In the genomic region with DNA sequence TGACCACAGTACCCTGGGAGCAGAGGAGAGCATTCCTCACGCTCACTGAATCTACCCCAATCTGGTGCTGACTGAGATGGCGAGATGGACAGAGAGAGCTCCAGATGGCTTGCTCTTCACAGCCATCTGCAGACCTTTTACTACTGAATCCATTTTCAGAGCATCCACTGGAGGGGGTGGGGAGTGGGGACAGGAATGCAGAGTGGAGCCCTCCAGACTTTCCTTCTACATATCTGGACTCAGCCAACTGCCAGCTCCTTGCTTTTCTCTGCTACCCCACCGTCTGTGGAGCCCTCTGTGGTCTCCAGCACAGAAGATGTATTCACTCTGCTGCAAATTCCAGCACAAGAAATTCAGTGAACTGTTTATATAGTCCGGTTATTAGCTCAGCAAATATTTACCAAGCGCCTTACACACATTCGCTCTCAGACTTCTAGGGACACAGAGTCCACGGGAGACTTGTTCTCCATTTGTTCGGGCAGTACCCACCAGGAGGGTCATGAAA, we compare ENCODE assay signal across 11 mouse cellular contexts. TPM values are rescaled to one million over a fixed set of nuclear protein-coding genes. Genes with fewer than 3 reads are reported as not detected.
DNase-seq lines count a peak whose midpoint lies in the region; ATAC-seq and TF ChIP-seq lines count a peak whose summit lies in the region.
"Had no signal": no experiment of that assay in that cellular context is flagged by ENCODE, and none has a peak within 500 bp of the region (broad histone marks: within the 10 kb centered on the region; RNA-seq: fewer than 3 reads in every experiment).

No protein-coding gene starts in this region.

- H3K9ac ChIP-seq in forebrain, embryonic 14.5 days (ENCODE audit: low read length): no peak overlapping the region
- H3K9ac ChIP-seq in lung, embryonic 15.5 days: no peak overlapping the region
- H3K9ac ChIP-seq in forebrain, postnatal 0 days: no peak overlapping the region
- no peak overlapping the region for H3K9ac ChIP-seq in stomach, embryonic 15.5 days
- H3K9ac ChIP-seq: midbrain, embryonic 15.5 days had no signal

- peaks cover 61% of the 10 kb centered on the region for H3K36me3 ChIP-seq in forebrain, embryonic 10.5 days (replicated peaks)
- H3K36me3 ChIP-seq in forebrain, embryonic 14.5 days (ENCODE audit: control insufficient read depth, insufficient read depth, low read length): peaks cover 28% of the 10 kb centered on the region
- H3K36me3 ChIP-seq in lung, embryonic 15.5 days: peaks cover 36% of the 10 kb centered on the region
- peaks cover 18% of the 10 kb centered on the region; the same call in 1 of the 2 replicates for H3K36me3 ChIP-seq in forebrain, postnatal 0 days (ENCODE audit: insufficient read depth)
- peaks cover 13% of the 10 kb centered on the region; the same call in 1 of the 2 replicates for H3K36me3 ChIP-seq in stomach, embryonic 15.5 days
- H3K36me3 ChIP-seq: midbrain, embryonic 15.5 days had no signal

- peak overlapping the region; percentile 35; the same call in 1 of the 2 replicates for H3K27ac ChIP-seq in forebrain, embryonic 10.5 days
- no peak overlapping the region for H3K27ac ChIP-seq in forebrain, embryonic 14.5 days (ENCODE audit: low read depth, low read length)
- H3K27ac ChIP-seq in lung, embryonic 15.5 days: peak overlapping the region; percentile 93
- no peak overlapping the region for H3K27ac ChIP-seq in forebrain, postnatal 0 days (ENCODE audit: low read depth, low read length)
- peak overlapping the region; percentile 76 for H3K27ac ChIP-seq in stomach, embryonic 15.5 days
- H3K27ac ChIP-seq: midbrain, embryonic 15.5 days had no signal

- H3K9me3 ChIP-seq in forebrain, embryonic 10.5 days: no peaks in the 10 kb centered on the region
- H3K9me3 ChIP-seq in forebrain, embryonic 14.5 days (replicated peaks; ENCODE audit: control insufficient read depth, low read length): no peaks in the 10 kb centered on the region
- H3K9me3 ChIP-seq in lung, embryonic 15.5 days: no peaks in the 10 kb centered on the region
- no peaks in the 10 kb centered on the region for H3K9me3 ChIP-seq in forebrain, postnatal 0 days (ENCODE audit: low read length)
- H3K9me3 ChIP-seq in stomach, embryonic 15.5 days: no peaks in the 10 kb centered on the region
- H3K9me3 ChIP-seq: midbrain, embryonic 15.5 days had no signal

- 0 out of 2 replicates have a peak, but pooled peaks cover 4% of the 10 kb centered on the region for H3K4me1 ChIP-seq in forebrain, embryonic 10.5 days
- no peaks in the 10 kb centered on the region for H3K4me1 ChIP-seq in forebrain, embryonic 14.5 days (ENCODE audit: control insufficient read depth, insufficient read depth, low read length)
- peaks cover 21% of the 10 kb centered on the region for H3K4me1 ChIP-seq in lung, embryonic 15.5 days
- no peaks in the 10 kb centered on the region for H3K4me1 ChIP-seq in lung, adult 2 months (ENCODE audit: control insufficient read depth, insufficient read depth, low read length)
- no peaks in the 10 kb centered on the region for H3K4me1 ChIP-seq in forebrain, postnatal 0 days (ENCODE audit: insufficient read depth)
- H3K4me1 ChIP-seq in stomach, embryonic 15.5 days: peaks cover 12% of the 10 kb centered on the region
- H3K4me1 ChIP-seq: midbrain, embryonic 15.5 days had no signal

- no peaks in the 10 kb centered on the region for H3K27me3 ChIP-seq in forebrain, embryonic 10.5 days (ENCODE audit: poor library complexity, severe bottlenecking)
- H3K27me3 ChIP-seq in forebrain, embryonic 14.5 days (replicated peaks; ENCODE audit: control insufficient read depth, insufficient read depth, low read length): no peaks in the 10 kb centered on the region
- no peaks in the 10 kb centered on the region for H3K27me3 ChIP-seq in lung, embryonic 15.5 days
- no peaks in the 10 kb centered on the region for H3K27me3 ChIP-seq in forebrain, postnatal 0 days (ENCODE audit: insufficient read depth, low read length)
- no peaks in the 10 kb centered on the region for H3K27me3 ChIP-seq in stomach, embryonic 15.5 days (replicated peaks)
- H3K27me3 ChIP-seq: midbrain, embryonic 15.5 days had no signal

- DNase-seq in forebrain, embryonic 10.5 days (ENCODE audit: extremely low spot score, low spot score): peak; percentile 12
- DNase-seq in forebrain, embryonic 14.5 days (ENCODE audit: low spot score): no peak
- DNase-seq in lung, adult 2 months: no peak
- no peak for DNase-seq in forebrain, postnatal 0 days
- no peak for DNase-seq in right cerebral cortex, postnatal 14 days
- DNase-seq in gastrocnemius, postnatal 14 days: no peak
- DNase-seq: adrenal gland, postnatal 36 days; kidney, adult 18-20 months had no signal

- no peak overlapping the region for H3K4me2 ChIP-seq in forebrain, embryonic 14.5 days (ENCODE audit: low read length)
- no peak overlapping the region for H3K4me2 ChIP-seq in lung, embryonic 15.5 days
- no peak overlapping the region for H3K4me2 ChIP-seq in forebrain, postnatal 0 days (ENCODE audit: low read depth)
- no peak overlapping the region for H3K4me2 ChIP-seq in stomach, embryonic 15.5 days
- H3K4me2 ChIP-seq: midbrain, embryonic 15.5 days had no signal

- 90% methylated on average over 8 of the region's 8 CpGs for WGBS in forebrain, embryonic 10.5 days
- WGBS in forebrain, embryonic 14.5 days: 81% methylated on average over 8 of the region's 8 CpGs
- WGBS in lung, embryonic 15.5 days: 39% methylated on average over 8 of the region's 8 CpGs
- WGBS in lung, adult 2 months: 59% methylated on average over 8 of the region's 8 CpGs
- WGBS in forebrain, postnatal 0 days: 76% methylated on average over 8 of the region's 8 CpGs
- 37% methylated on average over 8 of the region's 8 CpGs for WGBS in stomach, embryonic 15.5 days

- intact Hi-C loops in gastrocnemius, postnatal 14 days (cut with DNase I; ENCODE audit: low total_unique reads): no loop called here

- ATAC-seq in forebrain, embryonic 14.5 days: no peak
- peak; percentile 81 for ATAC-seq in lung, embryonic 15.5 days (ENCODE audit: borderline replicate concordance, extremely low read depth, low FRiP score, low TSS enrichment)
- peak; percentile 78 for ATAC-seq in forebrain, postnatal 0 days
- peak; percentile 70; the same call in 1 of the 2 replicates for ATAC-seq in stomach, embryonic 15.5 days (ENCODE audit: insufficient read depth, low FRiP score, low read depth)
- ATAC-seq: midbrain, embryonic 15.5 days had no signal

- TF ChIP-seq POLR2A in lung, adult 2 months (IDR thresholded peaks at IDR 0.05; ENCODE audit: borderline replicate concordance, extremely low read depth, low read depth, low read length): no peak

- no peak for TF ChIP-seq CTCF in lung, adult 2 months (IDR thresholded peaks at IDR 0.05; ENCODE audit: insufficient read depth, low read length)
- no peak for TF ChIP-seq CTCF in forebrain, postnatal 0 days (IDR thresholded peaks at IDR 0.05; ENCODE audit: low read depth)

- no peak overlapping the region for H3K4me3 ChIP-seq in forebrain, embryonic 10.5 days
- no peak overlapping the region for H3K4me3 ChIP-seq in forebrain, embryonic 14.5 days (ENCODE audit: low read depth, low read length)
- H3K4me3 ChIP-seq in lung, embryonic 15.5 days: no peak overlapping the region
- H3K4me3 ChIP-seq in lung, adult 2 months (replicated peaks; ENCODE audit: extremely low read depth, low read depth, low read length): no peak overlapping the region
- H3K4me3 ChIP-seq in forebrain, postnatal 0 days (ENCODE audit: low read depth, low read length): no peak overlapping the region
- no peak overlapping the region for H3K4me3 ChIP-seq in stomach, embryonic 15.5 days (replicated peaks)
- H3K4me3 ChIP-seq: midbrain, embryonic 15.5 days had no signal

RNA-seq across cellular contexts. Expression of gene Tmem209, which starts 32.3 kb away (rescaled TPM):
- 54.3 and 56.6 TPM in 2 replicates for polyA plus RNA-seq in forebrain, embryonic 10.5 days (2016; fragmentation: Nextera tagmentation; extraction: Ambion mirVana)
- polyA plus RNA-seq in forebrain, embryonic 14.5 days (2014; fragmentation: Nextera tagmentation; extraction: Ambion mirVana): 37.8 and 44.5 TPM in 2 replicates
- 35.3 and 39.6 TPM in 2 replicates for polyA plus RNA-seq in lung, embryonic 15.5 days (2015; fragmentation: Nextera tagmentation; extraction: Ambion mirVana)
- polyA plus RNA-seq in lung, adult 2 months (2012; rRNA removed): 31.4 and 40.3 TPM in 2 replicates
- total RNA-seq in forebrain, postnatal 0 days (2014; rRNA removed): 44.4 and 49.8 TPM in 2 replicates
- polyA plus RNA-seq in forebrain, postnatal 0 days (2015; fragmentation: Nextera tagmentation; extraction: Ambion mirVana): 19.7 and 24.2 TPM in 2 replicates
- polyA plus RNA-seq in stomach, embryonic 15.5 days (2015; fragmentation: Nextera tagmentation; extraction: Ambion mirVana): 28.5 and 33.7 TPM in 2 replicates
- 1 to 10 TPM; 7.9 to 8.3 TPM for total RNA-seq in gastrocnemius, postnatal 14 days (2021)

RNA-seq across cellular contexts. Expression of gene Ssmem1, which starts 32.4 kb away (rescaled TPM):
- polyA plus RNA-seq in forebrain, embryonic 10.5 days (2016; fragmentation: Nextera tagmentation; extraction: Ambion mirVana): 0.16 and 0.34 TPM in 2 replicates
- 0.16 and 0.20 TPM in 2 replicates for polyA plus RNA-seq in forebrain, embryonic 14.5 days (2014; fragmentation: Nextera tagmentation; extraction: Ambion mirVana)
- polyA plus RNA-seq in lung, embryonic 15.5 days (2015; fragmentation: Nextera tagmentation; extraction: Ambion mirVana): 0.12 TPM in 1 of 2 replicates, not detected in the other
- not detected in 2 replicates for polyA plus RNA-seq in lung, adult 2 months (2012; rRNA removed)
- total RNA-seq in forebrain, postnatal 0 days (2014; rRNA removed): 0.95 and 1.4 TPM in 2 replicates
- polyA plus RNA-seq in forebrain, postnatal 0 days (2015; fragmentation: Nextera tagmentation; extraction: Ambion mirVana): 0.29 TPM in 1 of 2 replicates, not detected in the other
- polyA plus RNA-seq in stomach, embryonic 15.5 days (2015; fragmentation: Nextera tagmentation; extraction: Ambion mirVana): 0.09 TPM in 1 of 2 replicates, not detected in the other
- under 1 TPM; 0.14 to 0.29 TPM for total RNA-seq in gastrocnemius, postnatal 14 days (2021)

Comparison
In these comparisons a context has a peak if more than half of its experiments do, and no peak if none do; other contexts are left out.
1. H3K27ac ChIP-seq: peak in forebrain, embryonic 10.5 days (single experiment), lung, embryonic 15.5 days (single experiment) and stomach, embryonic 15.5 days (single experiment); none in forebrain, embryonic 14.5 days (single experiment) and forebrain, postnatal 0 days (single experiment).